Mouse (Mus musculus) brain, embryonic 18.5 days (tissue): ENCODE measurements around the gene Mycbp2.

ENCODE experiments used
- DNase-seq: peaks from one replicate; pipeline ENCODE4 v3.0.0-alpha.2; 2012; ENCODE audit warnings: low read depth, low spot score

Gene Mycbp2

DNA sequence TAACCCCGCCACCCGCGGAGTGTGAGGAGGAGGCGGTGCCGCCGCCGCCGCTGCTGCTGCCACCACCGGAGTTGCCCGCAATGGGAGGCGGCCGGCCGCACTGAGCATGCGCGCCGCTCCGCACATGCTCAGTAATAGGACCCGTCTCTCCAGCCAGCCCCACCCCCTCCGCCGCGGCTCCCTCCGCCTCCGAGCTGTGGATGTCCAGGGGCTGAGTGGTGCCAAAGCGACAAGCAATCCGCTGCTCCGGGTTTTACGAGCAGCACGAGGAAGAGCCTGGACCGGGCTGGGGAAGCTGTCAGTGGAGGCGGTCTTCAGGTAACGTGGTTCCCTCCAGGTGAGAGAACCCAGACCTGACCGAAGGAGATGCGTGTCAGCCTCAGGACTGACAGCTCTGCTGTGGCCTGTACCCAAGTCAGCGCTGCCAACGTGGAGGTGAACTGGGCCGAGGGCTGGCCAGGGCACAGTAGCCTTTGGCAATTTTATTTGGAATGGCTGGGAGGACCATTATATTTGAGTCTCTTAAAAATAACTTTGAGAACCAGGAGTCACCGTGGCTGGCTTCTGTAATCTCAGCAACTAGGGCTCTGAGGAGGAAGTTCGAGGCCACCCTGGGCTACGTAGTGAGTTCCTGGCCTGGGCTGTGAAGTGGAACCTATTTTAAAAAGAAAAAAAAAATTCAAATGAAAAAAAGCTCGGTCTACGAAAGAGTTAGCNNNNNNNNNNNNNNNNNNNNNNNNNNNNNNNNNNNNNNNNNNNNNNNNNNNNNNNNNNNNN lies at the start of gene Mycbp2:
TSS of gene Mycbp2 (minus strand) at position 86 of the 777 bp plus-strand sequence.
- peak; percentile 93 for DNase-seq

DNA sequence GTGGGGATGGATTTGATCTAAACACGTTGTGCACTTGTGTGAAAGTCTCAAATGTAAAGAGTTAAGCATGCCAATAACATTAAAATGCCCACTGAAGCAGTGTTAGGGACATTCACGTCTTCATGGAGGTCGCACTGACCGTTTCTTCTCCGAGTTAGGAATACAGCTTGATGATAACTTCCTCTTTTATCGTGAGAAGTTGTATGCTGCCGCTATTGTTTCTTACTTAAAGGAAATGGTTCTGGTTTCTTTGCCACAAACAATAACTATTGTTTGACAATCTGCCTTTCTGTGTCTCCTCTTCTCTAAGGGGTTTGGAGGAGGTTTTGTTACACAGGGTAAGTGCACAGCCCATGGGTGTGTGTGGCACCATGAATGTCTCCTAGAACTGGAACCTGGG lies 45.8 kb upstream of the Mycbp2 start:
- DNase-seq: no peak

GRCm38 (mm10) chr14:103387431-103387830 lies 40.8 kb upstream of the Mycbp2 start:
- DNase-seq: no peak

DNA sequence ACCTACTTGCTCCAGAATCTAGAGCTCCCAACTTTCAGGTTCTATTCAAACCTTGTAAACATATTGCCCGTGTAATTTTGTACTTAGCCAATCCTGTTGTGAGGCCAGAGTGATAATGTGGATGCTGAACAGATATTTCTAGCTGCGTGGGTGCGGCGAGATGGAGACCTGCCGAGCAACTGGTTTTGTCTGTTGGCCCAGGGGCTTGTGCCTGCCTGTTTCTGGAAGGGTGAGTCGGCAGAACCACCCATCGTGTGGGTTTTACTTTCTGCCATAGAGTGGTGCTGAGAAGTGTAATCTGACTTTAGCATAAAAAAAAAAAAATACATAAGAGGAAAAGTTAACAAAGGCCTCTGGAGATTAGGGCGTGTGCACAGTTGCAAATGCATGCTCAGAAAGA lies 40.3 kb upstream of the Mycbp2 start:
- no peak for DNase-seq

DNA sequence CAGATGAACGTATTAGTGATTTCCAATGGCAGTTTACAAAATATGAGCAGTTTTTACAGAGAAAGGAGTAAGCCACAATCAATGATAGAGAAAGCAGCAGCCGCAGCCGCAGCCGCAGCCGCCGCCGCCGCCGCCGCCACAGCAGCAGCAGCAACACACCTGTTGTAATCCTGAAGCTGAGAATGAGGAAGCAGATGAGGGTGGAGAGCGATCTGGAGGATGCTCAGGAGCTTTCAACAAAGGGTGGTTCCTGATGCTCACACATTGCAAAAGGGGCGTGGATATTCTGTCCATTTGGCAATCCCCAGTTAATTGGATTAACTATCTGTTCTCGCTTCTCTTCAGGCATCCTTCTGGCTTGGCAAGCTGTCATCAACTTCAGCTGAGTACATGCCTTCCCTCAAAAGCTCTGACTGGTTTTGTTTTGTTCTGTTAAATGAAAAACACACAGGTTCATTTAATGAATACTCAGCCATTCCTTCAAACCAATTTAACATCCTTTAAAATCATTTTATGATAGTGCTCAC lies 38.5 kb upstream of the Mycbp2 start:
- no peak for DNase-seq

- DNase-seq: no peak
Observed at GRCm38 (mm10) chr14:103378703-103379102, 32.1 kb upstream of the Mycbp2 start.

DNA sequence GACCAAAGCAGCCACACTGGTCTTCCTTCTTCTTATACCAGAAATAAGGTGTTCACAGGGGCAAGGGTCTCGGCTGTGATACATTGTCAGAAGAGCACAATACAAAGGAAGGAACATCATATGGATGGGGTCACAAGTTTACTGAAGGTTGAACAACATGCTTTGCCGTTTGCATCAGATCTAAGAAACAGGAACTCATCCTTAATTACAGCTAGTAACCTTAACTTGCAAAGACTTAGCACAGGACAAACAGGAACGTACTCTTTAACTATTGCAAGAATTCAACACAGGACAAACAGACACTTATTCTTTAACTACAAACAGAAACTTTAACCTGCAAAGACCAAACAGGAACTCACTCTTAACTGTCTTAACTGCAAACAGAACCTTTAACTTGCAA lies 30.2 kb upstream of the Mycbp2 start:
- no peak for DNase-seq

DNA sequence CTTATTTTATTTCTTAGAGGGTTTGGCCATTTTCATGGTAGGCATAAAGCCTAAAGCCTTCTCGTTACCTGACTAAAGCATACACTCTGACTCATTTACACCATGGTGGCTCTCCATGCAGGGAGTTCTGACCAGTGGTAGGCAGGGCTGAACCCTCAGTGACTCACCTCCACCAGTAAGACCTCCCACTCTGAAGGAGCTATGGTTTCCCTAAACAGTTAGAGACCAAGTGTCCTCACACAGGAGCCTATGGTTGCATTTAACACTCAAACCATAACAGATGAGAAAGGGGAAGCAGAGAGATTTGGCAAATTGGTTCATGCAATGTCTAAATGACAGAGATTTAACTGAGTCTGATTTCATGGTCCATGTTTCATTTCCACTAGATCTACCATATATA lies 28.9 kb upstream of the Mycbp2 start:
- DNase-seq: no peak

DNA sequence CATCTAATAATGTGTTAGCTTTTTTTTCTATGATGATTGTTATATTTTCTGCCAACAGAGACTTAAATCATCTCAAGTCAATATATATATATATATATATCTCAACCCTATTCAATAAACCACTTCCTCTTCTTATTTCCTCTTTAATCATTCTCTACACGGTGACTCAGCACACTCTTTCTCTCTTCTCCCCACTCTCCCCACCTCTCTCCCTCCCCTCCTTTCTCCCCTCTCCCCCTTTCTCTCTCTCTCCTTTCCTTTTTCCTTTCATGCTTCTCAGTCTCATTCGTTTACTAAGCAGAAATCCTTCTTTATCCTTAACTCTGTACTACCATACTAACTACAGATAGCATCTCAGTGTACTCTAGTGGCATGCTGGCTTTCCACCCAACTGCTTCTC lies 16.6 kb upstream of the Mycbp2 start:
- DNase-seq: no peak

DNA sequence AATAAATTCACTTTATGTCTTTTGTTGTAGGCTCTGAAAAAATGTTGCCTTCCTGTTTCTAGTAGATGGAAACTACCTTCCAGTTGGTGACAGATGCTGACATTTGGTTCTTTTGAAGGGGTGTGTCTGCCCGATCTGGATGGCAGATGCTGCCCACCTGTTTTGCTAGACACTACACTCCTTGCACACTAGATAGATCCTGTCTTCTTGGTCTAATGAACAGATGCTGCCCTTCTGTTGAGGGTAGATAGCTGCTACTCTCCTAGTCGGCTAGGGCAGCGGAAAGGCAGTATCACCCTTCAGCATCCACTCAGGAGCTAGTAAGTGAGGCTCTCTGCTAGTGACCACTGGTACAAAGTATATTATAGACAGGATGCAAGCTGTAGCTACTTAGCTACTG lies 9.5 kb upstream of the Mycbp2 start:
- DNase-seq: no peak

DNA sequence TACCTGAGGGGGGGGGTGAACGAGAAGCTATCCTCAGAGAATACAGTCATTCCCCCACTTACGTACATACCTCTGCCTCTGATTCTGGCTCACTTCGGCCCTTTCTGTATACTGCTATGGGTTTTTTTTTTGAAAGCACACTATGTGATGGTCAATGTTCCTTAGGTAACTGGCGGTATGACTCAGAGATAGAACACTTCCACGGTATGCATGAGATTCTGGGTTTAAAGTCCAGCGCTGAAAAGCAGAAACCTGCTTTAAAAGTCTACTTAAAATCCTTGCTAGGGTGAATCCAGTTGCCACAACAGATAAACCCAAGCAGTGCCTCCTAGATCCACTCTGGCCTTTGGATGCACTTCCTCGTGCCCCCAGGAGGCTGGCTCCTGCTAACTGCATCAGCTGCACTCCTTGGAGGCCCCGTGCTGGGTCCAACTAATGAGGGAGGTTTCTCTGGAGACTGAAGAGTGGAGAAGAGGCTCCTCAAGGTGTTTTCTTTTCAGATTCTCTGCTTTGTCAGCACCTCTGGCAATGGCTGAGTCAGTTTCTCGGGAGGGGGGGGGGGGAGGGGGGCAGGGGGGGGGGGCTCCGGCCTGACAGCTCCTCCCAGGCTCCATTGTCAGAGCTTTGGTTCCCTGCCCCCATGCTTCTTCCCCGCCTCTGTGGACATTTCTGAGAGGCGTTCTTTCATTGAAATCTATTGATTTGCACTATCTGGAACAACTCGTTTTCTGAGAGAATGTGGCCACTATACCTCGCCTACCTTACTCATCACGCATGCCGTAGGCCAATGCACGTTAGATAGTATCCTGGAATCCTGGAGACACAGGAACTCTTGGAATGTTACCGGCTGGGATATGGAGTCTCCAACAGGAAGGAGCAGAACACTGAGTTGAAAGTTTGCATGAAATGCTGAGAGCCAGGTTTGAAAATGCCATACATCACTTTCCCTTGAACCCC lies 8.1 kb upstream of the Mycbp2 start:
- DNase-seq: no peak

- no peak for DNase-seq
Observed at GRCm38 (mm10) chr14:103345858-103346728, 521 bp downstream of the Mycbp2 start.

DNA sequence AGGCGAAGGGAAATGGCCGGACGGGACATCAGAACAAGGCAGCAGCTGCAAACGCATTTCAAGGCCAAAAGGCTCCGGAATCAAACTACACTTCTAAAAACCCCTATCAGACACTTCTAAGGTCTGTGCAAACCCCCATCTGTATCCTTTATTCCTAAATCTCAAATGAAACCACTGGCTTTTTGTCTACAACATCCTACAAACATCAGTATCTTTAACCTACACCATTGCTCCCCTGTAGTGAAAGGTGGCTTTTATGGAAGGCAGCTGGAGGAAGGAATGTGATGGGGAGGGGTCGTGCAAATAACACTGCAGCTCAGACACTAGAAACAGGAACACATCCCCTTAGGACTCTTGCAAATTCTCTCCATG lies 1.1 kb downstream of the Mycbp2 start:
- DNase-seq: no peak

DNA sequence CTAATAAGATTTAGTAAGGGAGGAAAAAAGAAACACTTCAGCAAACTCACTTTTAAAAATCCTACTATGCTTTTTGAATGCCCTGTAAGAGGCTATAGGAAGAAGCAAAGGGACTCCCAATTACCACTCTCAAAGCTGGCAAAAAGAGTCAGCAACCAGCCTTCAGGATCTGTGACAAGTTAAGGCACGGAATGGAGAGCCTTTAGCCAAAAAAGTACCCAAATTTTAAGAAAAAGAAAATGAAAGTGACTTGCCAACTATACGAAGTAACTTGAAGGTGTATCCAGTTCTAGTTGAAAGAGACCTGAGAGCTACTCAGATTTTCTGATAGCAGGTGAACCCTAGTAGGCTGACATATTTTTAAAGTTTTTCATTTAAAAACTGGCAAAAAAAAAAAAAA lies 1.6 kb downstream of the Mycbp2 start:
- no peak for DNase-seq

- no peak for DNase-seq
Observed at GRCm38 (mm10) chr14:103343791-103344190, 2.8 kb downstream of the Mycbp2 start.

GRCm38 (mm10) chr14:103341385-103342294 lies 5.0 kb downstream of the Mycbp2 start:
- no peak for DNase-seq

DNA sequence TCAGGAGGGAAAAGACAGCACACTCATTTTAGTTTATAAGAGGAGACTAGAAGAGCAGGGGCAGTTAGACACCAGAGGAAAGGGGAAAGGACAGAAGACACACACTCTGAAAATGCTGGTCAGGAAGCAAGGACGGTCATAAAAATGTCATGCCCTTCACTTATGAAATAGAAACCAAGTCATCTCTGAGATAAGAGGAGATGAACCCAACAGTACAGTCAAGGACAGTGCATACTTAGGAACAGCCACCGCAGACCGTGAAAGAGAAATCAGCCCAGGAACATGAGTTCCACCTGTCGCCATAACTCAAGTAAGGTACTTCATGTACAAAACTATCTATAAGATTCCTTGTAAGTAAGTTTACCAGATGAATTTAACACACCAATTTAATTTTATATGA lies 33.7 kb downstream of the Mycbp2 start:
- no peak for DNase-seq

DNA sequence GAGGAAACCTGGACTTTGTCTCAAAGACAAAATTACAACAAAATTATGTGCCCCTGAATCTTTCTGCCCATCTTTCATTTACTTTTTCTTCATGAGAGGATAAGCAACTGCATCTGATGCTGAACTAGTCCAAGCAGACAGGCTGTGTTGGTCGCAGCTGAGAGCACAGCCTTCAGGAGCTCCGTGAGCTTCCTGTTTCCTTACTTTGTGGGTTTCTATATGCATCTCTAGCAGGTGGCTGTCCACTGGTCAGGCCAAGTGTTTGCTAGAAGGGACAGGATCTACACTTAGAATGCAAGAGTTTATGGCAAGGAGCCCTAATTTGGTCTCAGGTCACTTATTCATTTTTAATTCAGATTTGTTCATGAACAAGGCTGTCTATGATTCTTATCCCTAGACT lies 50.4 kb downstream of the Mycbp2 start:
- DNase-seq: no peak

GRCm38 (mm10) chr14:103286650-103287049 lies 60.0 kb downstream of the Mycbp2 start:
- DNase-seq: no peak

- DNase-seq: no peak
Observed at GRCm38 (mm10) chr14:103276667-103277066, 69.9 kb downstream of the Mycbp2 start.
